ENCODE assay signal across 10 mouse cellular contexts in the genomic region with DNA sequence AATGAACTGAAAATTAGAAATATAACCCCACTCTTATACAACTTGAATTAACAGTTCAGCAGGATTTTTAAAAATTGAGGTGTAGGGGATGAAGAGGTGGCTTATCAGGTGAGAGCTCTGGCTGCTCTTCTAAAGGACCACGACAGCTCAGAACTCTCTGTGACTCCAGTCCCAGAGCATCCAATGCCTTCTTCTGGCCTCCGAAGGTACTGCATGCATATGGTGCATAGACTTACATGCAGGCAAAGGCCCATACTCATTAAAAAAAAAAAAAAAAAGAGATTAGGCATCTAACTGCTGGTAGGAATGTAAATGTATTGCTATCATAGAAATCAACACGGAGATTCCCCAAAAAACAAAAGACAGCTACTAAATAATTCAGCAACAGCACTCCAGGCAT.
A peak's percentile ranks its signal among the peaks of the same experiment; 100 is the strongest.
DNase-seq lines count a peak whose midpoint lies in the region; ATAC-seq and TF ChIP-seq lines count a peak whose summit lies in the region.
"Had no signal": no experiment of that assay in that cellular context is flagged by ENCODE, and none has a peak within 500 bp of the region (broad histone marks: within the 10 kb centered on the region; RNA-seq: fewer than 3 reads in every experiment).

No protein-coding gene starts in this region.

- H3K27me3 ChIP-seq in kidney, embryonic 16.5 days (ENCODE audit: insufficient read depth, low read length), result no peaks in the 10 kb centered on the region
- H3K27me3 ChIP-seq in E14TG2a.4 (ENCODE audit: insufficient read depth, low read length), result peaks cover 8% of the 10 kb centered on the region; the same call in 1 of the 2 replicates
- H3K27me3 ChIP-seq: embryonic facial prominence, embryonic 13.5 days; limb, embryonic 13.5 days had no signal

- H3K27ac ChIP-seq in kidney, embryonic 16.5 days (ENCODE audit: low read length), result no peak overlapping the region
- H3K27ac ChIP-seq: limb, embryonic 13.5 days had no signal

- H3K36me3 ChIP-seq in kidney, embryonic 16.5 days (ENCODE audit: insufficient read depth, low read length), result no peaks in the 10 kb centered on the region
- no peaks in the 10 kb centered on the region for H3K36me3 ChIP-seq in E14TG2a.4 (ENCODE audit: insufficient read depth, low read length)
- H3K36me3 ChIP-seq: embryonic facial prominence, embryonic 13.5 days; limb, embryonic 13.5 days had no signal

- H3K4me3 ChIP-seq in kidney, embryonic 16.5 days (ENCODE audit: low read length), result no peak overlapping the region
- H3K4me3 ChIP-seq in E14TG2a.4 (replicated peaks; ENCODE audit: low read length), result no peak overlapping the region
- H3K4me3 ChIP-seq: embryonic facial prominence, embryonic 13.5 days; limb, embryonic 13.5 days had no signal

- H3K4me1 ChIP-seq in kidney, embryonic 16.5 days (ENCODE audit: insufficient read depth, low read length), result no peaks in the 10 kb centered on the region
- H3K4me1 ChIP-seq in E14TG2a.4 (replicated peaks; ENCODE audit: low read depth, low read length), result no peaks in the 10 kb centered on the region
- H3K4me1 ChIP-seq: limb, embryonic 13.5 days had no signal

- no peak overlapping the region for H3K4me2 ChIP-seq in kidney, embryonic 16.5 days (replicated peaks; ENCODE audit: low read depth, low read length)
- H3K4me2 ChIP-seq: embryonic facial prominence, embryonic 13.5 days; limb, embryonic 13.5 days had no signal

- no peak for ATAC-seq in kidney, embryonic 16.5 days (ENCODE audit: low FRiP score, low TSS enrichment)
- ATAC-seq in erythroid progenitor cell, adult 5-6 weeks (replicated peaks; ENCODE audit: low FRiP score, poor library complexity, severe bottlenecking), result no peak

- DNase-seq in kidney, adult 9 months, result peak; percentile 21
- peak; percentile 50 for DNase-seq in brain, adult 2 months (ENCODE audit: low read depth, low spot score)
- DNase-seq in naive thymus-derived CD4-positive, alpha-beta T cell, adult 2 months (ENCODE audit: low read depth), result peak; percentile 63
- DNase-seq in cerebellum, adult 9-11 months, result no peak
- DNase-seq in urinary bladder, postnatal 36 days (ENCODE audit: low spot score in 2 of 2), result no peak

- peak; percentile 26; the same call in 1 of the 2 replicates for TF ChIP-seq CTCF in E14TG2a.4 (conservative IDR thresholded peaks at IDR 0.05; ENCODE audit: low read length)

- WGBS in kidney, embryonic 16.5 days, result 56% methylated on average over 3 of the region's 3 CpGs

- no peaks in the 10 kb centered on the region for H3K9me3 ChIP-seq in kidney, embryonic 16.5 days (ENCODE audit: low read length)
- no peaks in the 10 kb centered on the region for H3K9me3 ChIP-seq in E14TG2a.4 (ENCODE audit: low read length)
- H3K9me3 ChIP-seq: embryonic facial prominence, embryonic 13.5 days; limb, embryonic 13.5 days had no signal

- no peak overlapping the region for H3K9ac ChIP-seq in kidney, embryonic 16.5 days (replicated peaks; ENCODE audit: low read length)
- H3K9ac ChIP-seq: embryonic facial prominence, embryonic 13.5 days; limb, embryonic 13.5 days had no signal

Comparison
In these comparisons a context has a peak if more than half of its experiments do, and no peak if none do; other contexts are left out.
1. DNase-seq: peak in kidney, adult 9 months (single experiment), brain, adult 2 months (single experiment) and naive thymus-derived CD4-positive, alpha-beta T cell, adult 2 months (single experiment); none in cerebellum, adult 9-11 months (single experiment) and urinary bladder, postnatal 36 days (0 of 2).